Mouse (Mus musculus) CH12.LX (cell line): ENCODE measurements around the gene Ctss. TPM values are rescaled to one million over a fixed set of nuclear protein-coding genes. Genes with fewer than 3 reads are reported as not detected.

Source experiments
- DNase-seq: peaks from one replicate; pipeline ENCODE4 v3.0.0-alpha.2; 2013; ENCODE audit errors: extremely low read depth
- H3K27ac ChIP-seq: 2 replicates; pipeline ENCODE4 v1.5.1; 2012; ENCODE audit warnings: low read depth, mild to moderate bottlenecking, control low read depth, moderate library complexity; ENCODE audit not compliant: insufficient read depth
- H3K27me3 ChIP-seq: replicated peaks from 2 replicates; pipeline ENCODE3; 2012; ENCODE audit warnings: inconsistent platforms
- H3K36me3 ChIP-seq, 2 experiments: replicated peaks in 1 of 2; 2 replicates each; pipeline versions ENCODE3 to v1.6.1; 2012; ENCODE audit warnings: inconsistent platforms in 1 of 2, low read length in 1 of 2, mild to moderate bottlenecking in 1 of 2, mixed read lengths in 1 of 2, moderate library complexity in 1 of 2; ENCODE audit not compliant: control insufficient read depth in 1 of 2, insufficient read depth in 1 of 2
- H3K4me1 ChIP-seq, 2 experiments: 2 replicates each; pipeline ENCODE4 v1.6.1; 2012; ENCODE audit warnings: inconsistent platforms in 1 of 2, moderate library complexity in 1 of 2; ENCODE audit not compliant: insufficient read depth in 2 of 2, control insufficient read depth in 1 of 2
- H3K4me2 ChIP-seq: 2 replicates; pipeline ENCODE4 v1.6.1; 2012; ENCODE audit warnings: low read depth, mild to moderate bottlenecking, control low read depth; ENCODE audit not compliant: poor library complexity, insufficient read depth, severe bottlenecking
- H3K4me3 ChIP-seq, 3 experiments: fragments of 150-350 bp in 1 of 3; sonication (generic) in 1 of 3; replicated peaks in 1 of 3; 2 replicates each; pipeline versions ENCODE3 to v1.5.1; 2011 to 2012; ENCODE audit warnings: low read depth in 2 of 3, low read length in 2 of 3, mild to moderate bottlenecking in 2 of 3, moderate library complexity in 2 of 3, control low read depth in 1 of 3, improper control_type of control experiment in 1 of 3, inconsistent platforms in 1 of 3, mixed read lengths in 1 of 3; ENCODE audit not compliant: poor library complexity in 1 of 3
- H3K79me2 ChIP-seq: replicated peaks from 2 replicates; pipeline ENCODE4 v1.6.1; 2012; ENCODE audit warnings: mild to moderate bottlenecking, moderate library complexity; ENCODE audit not compliant: control insufficient read depth, poor library complexity, insufficient read depth, severe bottlenecking; ENCODE audit errors: extremely low read depth
- H3K9ac ChIP-seq: 2 replicates; pipeline ENCODE4 v1.6.1; 2012; ENCODE audit warnings: low read depth, mild to moderate bottlenecking, control low read depth, moderate library complexity; ENCODE audit not compliant: insufficient read depth
- H3K9me3 ChIP-seq: replicated peaks from 2 replicates; pipeline ENCODE3; 2012; ENCODE audit warnings: low read length, inconsistent platforms, mixed read lengths
- E2F4 ChIP-seq: IDR thresholded peaks from 2 replicates; pipeline ENCODE4 v1.6.1; 2011; ENCODE audit warnings: low read depth, low read length, improper control_type of control experiment; ENCODE audit not compliant: insufficient replicate concordance
- EP300 ChIP-seq: IDR thresholded peaks from 2 replicates; pipeline ENCODE4 v1.6.1; 2011; ENCODE audit warnings: low read length, improper control_type of control experiment
- GABPA ChIP-seq: IDR thresholded peaks from 2 replicates; pipeline ENCODE4 v1.6.1; 2012; ENCODE audit warnings: low read depth, low read length, improper control_type of control experiment, inconsistent platforms; ENCODE audit not compliant: insufficient replicate concordance
- IRF4 ChIP-seq: IDR thresholded peaks from 2 replicates; pipeline ENCODE4 v1.6.1; 2014; ENCODE audit warnings: low read depth, mild to moderate bottlenecking, inconsistent platforms, low read length, improper control_type of control experiment
- JUN ChIP-seq: IDR thresholded peaks from 2 replicates; pipeline ENCODE4 v1.6.1; 2011; ENCODE audit warnings: low read depth, mild to moderate bottlenecking, low read length, improper control_type of control experiment, moderate library complexity; ENCODE audit not compliant: insufficient read depth
- JUND ChIP-seq: conservative IDR thresholded peaks from 2 replicates; pipeline ENCODE4 v1.6.1; 2011; ENCODE audit warnings: low read depth, low read length, improper control_type of control experiment
- MEF2A ChIP-seq: IDR thresholded peaks from 2 replicates; pipeline ENCODE4 v1.6.1; 2014; ENCODE audit warnings: low read depth, mild to moderate bottlenecking, inconsistent platforms, low read length, improper control_type of control experiment, borderline replicate concordance
- NELFE ChIP-seq: IDR thresholded peaks from 2 replicates; pipeline ENCODE4 v1.6.1; 2011; ENCODE audit warnings: low read depth, low read length, improper control_type of control experiment
- PAX5 ChIP-seq: IDR thresholded peaks from 2 replicates; pipeline ENCODE4 v1.6.1; 2012; ENCODE audit warnings: low read length, inconsistent platforms, mixed read lengths
- POLR2AphosphoS2 ChIP-seq: IDR thresholded peaks from 2 replicates; pipeline ENCODE4 v1.6.1; 2011; ENCODE audit warnings: low read depth, low read length, improper control_type of control experiment
- RAD21 ChIP-seq: IDR thresholded peaks from 2 replicates; pipeline ENCODE4 v1.6.1; 2011; ENCODE audit warnings: low read depth, mild to moderate bottlenecking, low read length, improper control_type of control experiment, moderate library complexity
- SMC3 ChIP-seq: IDR thresholded peaks from 2 replicates; pipeline ENCODE4 v1.6.1; 2011; ENCODE audit warnings: low read depth, low read length, improper control_type of control experiment
- TBP ChIP-seq: conservative IDR thresholded peaks from 2 replicates; pipeline ENCODE4 v1.6.1; 2011; ENCODE audit warnings: low read depth, low read length, improper control_type of control experiment
- UBTF ChIP-seq: IDR thresholded peaks from 2 replicates; pipeline ENCODE4 v1.6.1; 2012; ENCODE audit warnings: low read depth, mild to moderate bottlenecking, inconsistent platforms, low read length, improper control_type of control experiment, moderate library complexity
- ZC3H11A ChIP-seq: IDR thresholded peaks from 2 replicates; pipeline ENCODE4 v1.6.1; 2012; ENCODE audit warnings: low read depth, mild to moderate bottlenecking, inconsistent platforms, low read length, improper control_type of control experiment
- ZMIZ1 ChIP-seq: IDR thresholded peaks from 2 replicates; pipeline ENCODE4 v1.6.1; 2012; ENCODE audit warnings: low read depth, mild to moderate bottlenecking, inconsistent platforms, low read length, improper control_type of control experiment
- dilution Hi-C: fragments of 300-500 bp; cut with MboI; formaldehyde crosslinking; loops from 2 replicates; pipeline ENCODE4 v1.14.3; 2020; ENCODE audit warnings: low sequenced_read_pairs; ENCODE audit not compliant: extremely low pct_unique_long_range_greater_than_20kb, extremely low pct_ligation_motif_present
- in situ Hi-C: fragments of 300-500 bp; cut with MboI; formaldehyde crosslinking; loops from 3 replicates; pipeline ENCODE4 v1.14.3; 2019; ENCODE audit warnings: low sequenced_read_pairs, low pct_ligation_motif_present, low pct_unique_long_range_greater_than_20kb, mixed read lengths
- polyA plus RNA-seq: library from polyadenylated mRNA; unstranded; fragments of >175 nt; gene quantifications from 2 replicates; pipeline ENCODE4 v1.2.1, GENCODE M21; 2012; ENCODE audit warnings: low read depth; ENCODE audit not compliant: insufficient read length
- total RNA-seq, 2 experiments: library from RNA; depleted of rRNA; stranded (reverse); fragments of 300-350 nt in 1 of 2; fragments of >200 nt in 1 of 2; gene quantifications; 2 replicates each; pipeline ENCODE4 v1.2.3; 2012 to 2014

The Ctss gene
- total and polyA plus RNA-seq, 3 experiments, result 178 to 282 (median 238) TPM

DNA sequence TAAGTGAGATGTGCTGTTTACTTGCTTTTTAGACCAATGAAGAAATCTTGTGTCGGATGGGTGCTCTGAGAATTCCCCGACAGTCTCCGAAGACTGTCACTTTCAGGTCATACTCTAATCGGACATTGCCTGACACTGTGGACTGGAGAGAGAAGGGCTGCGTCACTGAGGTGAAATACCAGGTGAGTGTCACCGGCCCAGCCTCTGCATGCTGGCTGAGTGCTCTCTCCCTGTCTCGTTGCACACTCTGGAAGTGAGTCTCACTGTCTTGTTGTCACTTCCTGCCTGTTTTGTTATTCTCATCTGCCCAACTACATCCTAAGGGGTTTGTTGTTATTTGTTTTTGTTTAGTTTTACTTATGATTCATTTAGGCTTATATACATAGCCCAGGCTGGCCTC is 16.4 kb downstream of the Ctss start:
- no peaks in the 10 kb centered on the region for H3K79me2 ChIP-seq
- H3K27ac ChIP-seq, result no peak overlapping the region
- H3K9me3 ChIP-seq, result peaks cover 2% of the 10 kb centered on the region
- DNase-seq, result no peak
- in situ Hi-C loops, result no loop called here
- peaks cover 10 to 34% of the 10 kb centered on the region in 2 experiments; a peak in 3 of 4 replicates for H3K4me1 ChIP-seq
- H3K9ac ChIP-seq, result no peak overlapping the region
- H3K4me3 ChIP-seq, result no peak overlapping the region
- H3K27me3 ChIP-seq, result no peaks in the 10 kb centered on the region
- peaks cover 53 to 76% of the 10 kb centered on the region in 2 experiments for H3K36me3 ChIP-seq
- dilution Hi-C loops, result no loop called here
- TF ChIP-seq GABPA, result no peak
- no peak for TF ChIP-seq MEF2A
- TF ChIP-seq ZC3H11A, result no peak
- TF ChIP-seq UBTF, result no peak
- TF ChIP-seq PAX5, result no peak
- TF ChIP-seq SMC3, result no peak
- TF ChIP-seq JUN, result no peak
- no peak for TF ChIP-seq TBP
- no peak for TF ChIP-seq EP300
- TF ChIP-seq POLR2AphosphoS2, result no peak
- no peak overlapping the region for H3K4me2 ChIP-seq

- H3K4me3 ChIP-seq, result no peak overlapping the region
- in situ Hi-C loops (no loop called here), dilution Hi-C loops (no loop called here)
- no peaks in the 10 kb centered on the region for H3K9me3 ChIP-seq
- H3K79me2 ChIP-seq, result no peaks in the 10 kb centered on the region
- no peak for TF ChIP-seq NELFE
- DNase-seq, result no peak
- peaks cover 56 to 92% of the 10 kb centered on the region in 2 experiments for H3K36me3 ChIP-seq
- no peak overlapping the region for H3K27ac ChIP-seq
- no peak overlapping the region for H3K4me2 ChIP-seq
- H3K9ac ChIP-seq, result no peak overlapping the region
- H3K27me3 ChIP-seq, result no peaks in the 10 kb centered on the region
- H3K4me1 ChIP-seq, result no peaks in the 10 kb centered on the region
These were observed 23.6 kb downstream of the Ctss start for GRCm38 (mm10) chr3:95550176-95550575.

- dilution Hi-C loops, result no loop called here
These were observed 27.4 kb downstream of the Ctss start for GRCm38 (mm10) chr3:95553986-95554385.

More at GRCm38 (mm10) chr3:95553986-95554385, 27.4 kb downstream of the Ctss start:
- no peak for DNase-seq
- no peak overlapping the region for H3K27ac ChIP-seq
- H3K79me2 ChIP-seq, result no peaks in the 10 kb centered on the region
- no peaks in the 10 kb centered on the region for H3K27me3 ChIP-seq
- H3K4me1 ChIP-seq, result no peaks in the 10 kb centered on the region
- H3K9ac ChIP-seq, result no peak overlapping the region
- TF ChIP-seq RAD21, result no peak
- TF ChIP-seq ZMIZ1, result no peak
- no peak for TF ChIP-seq JUND
- no peak for TF ChIP-seq JUN
- no peak for TF ChIP-seq E2F4
- TF ChIP-seq IRF4, result no peak
- no peak overlapping the region for H3K4me2 ChIP-seq
- in situ Hi-C loops, result no loop called here
- peaks cover 32 to 67% of the 10 kb centered on the region in 2 experiments for H3K36me3 ChIP-seq
- H3K9me3 ChIP-seq, result no peaks in the 10 kb centered on the region
- H3K4me3 ChIP-seq, result no peak overlapping the region
